Mouse (Mus musculus): ENCODE data around the gene Htatip2.
A peak's percentile ranks its signal among the peaks of the same experiment; 100 is the strongest.

The Htatip2 gene

GRCm38 (mm10) chr7:49786618-49787382, 27.9 kb downstream of the Htatip2 start:
- peak; percentile 37 to 43 for DNase-seq

- no peak for DNase-seq
These were observed 28.4 kb downstream of the Htatip2 start for GRCm38 (mm10) chr7:49787383-49787645.

- no peak for DNase-seq
These were observed 35.4 kb downstream of the Htatip2 start for GRCm38 (mm10) chr7:49794304-49794703.

- no peak for DNase-seq
These were observed 38.3 kb downstream of the Htatip2 start for GRCm38 (mm10) chr7:49797171-49797570.

GRCm38 (mm10) chr7:49803511-49803910, 44.6 kb downstream of the Htatip2 start:
- DNase-seq = no peak

GRCm38 (mm10) chr7:49804638-49805165, 45.8 kb downstream of the Htatip2 start:
- DNase-seq = no peak

- no peak for DNase-seq
These were observed 46.7 kb downstream of the Htatip2 start for GRCm38 (mm10) chr7:49805618-49806017.

GRCm38 (mm10) chr7:49807093-49807682, 48.3 kb downstream of the Htatip2 start:
- DNase-seq = no peak

- DNase-seq = no peak
These were observed 49.1 kb downstream of the Htatip2 start for GRCm38 (mm10) chr7:49807846-49808622.

- no peak for DNase-seq
These were observed 50.2 kb downstream of the Htatip2 start for GRCm38 (mm10) chr7:49809100-49809499.

- DNase-seq = no peak
These were observed 50.6 kb downstream of the Htatip2 start for GRCm38 (mm10) chr7:49809562-49809961.

GRCm38 (mm10) chr7:49811346-49811745, 52.4 kb downstream of the Htatip2 start:
- DNase-seq = no peak

- DNase-seq = no peak
These were observed 60.5 kb downstream of the Htatip2 start for GRCm38 (mm10) chr7:49819393-49819792.

GRCm38 (mm10) chr7:49821370-49821769, 62.5 kb downstream of the Htatip2 start:
- DNase-seq = no peak

GRCm38 (mm10) chr7:49822028-49822427, 63.1 kb downstream of the Htatip2 start:
- DNase-seq = no peak
